Mouse (Mus musculus) layer of hippocampus, adult 8-10 months (tissue): ENCODE data around the gene Senp7. TPM values are rescaled to one million over a fixed set of nuclear protein-coding genes. Genes with fewer than 3 reads are reported as not detected.
A peak's percentile ranks its signal among the peaks of the same experiment; 100 is the strongest.
"Not testable (repeated sequence)": the region's sequence is repeated elsewhere in the genome, so short reads cannot be mapped to it uniquely, and the experiment has no call there.

ENCODE experiments used
- DNase-seq, 2 experiments: peaks; one replicate each; pipeline ENCODE4 v3.0.0; 2022; ENCODE audit warnings: low spot score in 2 of 2
- total RNA-seq, 4 experiments: library from RNA; stranded (reverse); gene quantifications; 2 replicates each; pipeline ENCODE4 v1.2.4; 2022

The Senp7 gene
- 10 to 100 TPM; 46.4 to 57.0 (median 52.0) TPM for total RNA-seq

DNA sequence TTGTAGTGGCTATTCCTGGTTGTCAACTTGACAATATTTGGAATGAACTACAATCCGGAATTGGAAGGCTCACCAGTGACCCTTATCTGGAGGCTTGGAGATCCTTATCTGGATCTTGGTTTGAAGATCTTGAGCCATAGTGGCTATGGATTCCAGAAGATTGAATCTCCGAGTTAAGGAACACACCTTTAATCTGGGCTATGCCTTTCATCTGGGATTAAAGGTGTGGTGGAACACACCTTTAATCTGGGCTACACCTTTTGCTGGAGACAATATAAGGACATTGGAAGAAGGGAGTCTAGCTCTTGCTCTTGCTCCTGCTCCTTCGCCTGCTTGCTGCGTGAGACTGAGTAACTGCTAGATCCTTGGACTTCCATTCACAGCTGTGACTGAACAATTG is at the start of gene Senp7:
Gene Senp7 (plus strand): TSS at position 301 of the 400 bp plus-strand sequence.
- not testable (repeated sequence) for DNase-seq

DNA sequence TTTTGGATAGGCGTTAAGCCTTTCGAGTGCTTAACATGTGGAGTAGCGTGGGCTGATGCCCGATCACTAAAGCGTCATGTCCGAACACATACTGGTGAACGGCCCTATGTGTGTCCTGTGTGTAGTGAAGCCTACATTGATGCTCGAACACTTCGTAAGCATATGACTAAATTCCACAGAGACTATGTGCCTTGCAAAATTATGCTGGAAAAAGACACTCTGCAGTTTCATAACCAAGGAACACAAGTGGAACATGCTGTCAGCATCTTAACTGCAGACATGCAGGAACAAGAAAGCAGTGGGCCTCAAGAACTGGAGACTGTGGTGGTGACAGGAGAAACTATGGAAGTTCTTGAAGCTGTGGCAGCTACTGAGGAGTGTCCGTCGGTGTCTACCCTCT is 41.3 kb upstream of the Senp7 start:
- DNase-seq, result no peak

DNA sequence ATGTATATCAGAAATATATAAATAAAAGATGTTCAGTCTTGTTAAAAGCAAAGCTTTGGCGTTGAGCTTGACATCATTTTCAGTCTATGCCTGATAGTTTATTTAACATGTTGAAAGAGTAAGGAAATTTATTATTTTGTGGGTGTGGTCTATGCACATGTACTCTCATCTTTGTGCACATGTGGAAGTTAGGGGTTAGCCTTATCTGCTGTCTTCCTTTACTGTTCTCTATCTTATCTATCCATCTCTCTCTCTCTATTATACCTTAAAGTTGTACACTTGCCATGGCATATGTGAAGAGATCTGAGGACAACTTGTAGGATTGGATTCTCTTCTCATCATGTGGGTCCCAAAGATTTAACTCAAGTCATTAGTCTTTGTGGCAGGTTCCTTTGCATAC is 39.3 kb upstream of the Senp7 start:
- no peak for DNase-seq

DNA sequence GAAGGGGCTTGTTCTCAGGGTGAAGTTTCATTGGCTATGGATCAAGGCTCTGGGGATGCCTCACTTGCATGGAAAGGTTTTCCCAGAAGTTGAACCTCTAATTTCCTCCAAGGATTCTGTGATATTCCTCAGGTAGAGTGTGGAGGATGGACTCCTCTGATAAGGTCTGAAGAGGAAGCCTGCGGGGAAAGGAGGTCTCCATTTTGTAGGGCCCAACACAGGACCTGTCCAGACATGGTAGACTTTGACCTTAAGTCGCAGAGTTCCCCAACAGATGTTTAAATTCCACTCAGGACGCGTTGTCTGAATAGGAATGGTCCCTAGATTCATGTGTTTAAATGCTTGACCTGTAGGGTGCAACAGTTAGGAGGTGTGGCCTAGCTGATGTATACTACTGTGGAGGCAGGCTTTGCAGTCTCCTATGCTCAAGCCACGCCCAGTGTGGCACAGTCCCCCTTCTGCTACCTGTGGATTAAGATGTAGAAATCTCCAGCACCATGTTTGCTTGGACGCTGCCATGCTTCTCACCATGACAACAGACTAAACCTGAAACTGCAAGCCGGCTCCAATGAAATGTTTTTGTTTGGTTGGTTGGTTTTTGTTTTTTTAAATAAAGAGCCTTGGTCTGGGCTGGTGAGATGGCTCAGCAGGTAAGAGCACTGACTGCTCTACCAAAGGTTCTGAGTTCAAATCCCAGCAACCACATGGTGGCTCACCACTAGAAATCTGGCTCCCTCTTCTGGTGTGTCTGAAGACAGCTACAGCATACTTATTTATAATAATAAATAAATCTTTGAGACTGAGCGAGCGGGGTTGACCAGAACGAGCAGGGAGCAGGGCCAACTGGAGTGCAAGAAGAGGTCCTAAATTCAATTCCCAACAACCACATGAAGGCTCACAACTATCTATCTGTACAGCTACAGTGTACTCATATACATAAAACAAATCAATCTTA is 35.1 kb upstream of the Senp7 start:
- DNase-seq, result no peak

DNA sequence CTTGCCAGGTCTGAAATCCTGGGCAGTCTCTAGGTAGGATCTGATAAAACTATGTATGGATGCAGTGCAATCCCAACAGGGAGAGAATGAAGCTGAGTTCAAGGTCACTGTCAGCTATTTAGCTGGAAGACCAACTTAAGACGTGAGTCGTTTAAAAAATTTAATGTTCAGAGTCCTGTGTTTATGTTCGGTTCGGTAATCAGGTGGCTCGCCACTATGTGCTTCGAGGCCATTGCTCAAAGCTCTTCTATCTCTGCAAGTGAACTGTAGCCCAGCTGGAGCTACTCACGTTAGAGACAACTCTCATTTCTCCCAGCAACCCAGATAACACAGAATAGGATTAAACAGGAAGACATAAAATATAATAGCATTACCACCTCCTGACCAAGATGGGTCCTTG is 34.1 kb upstream of the Senp7 start:
- no peak for DNase-seq

DNA sequence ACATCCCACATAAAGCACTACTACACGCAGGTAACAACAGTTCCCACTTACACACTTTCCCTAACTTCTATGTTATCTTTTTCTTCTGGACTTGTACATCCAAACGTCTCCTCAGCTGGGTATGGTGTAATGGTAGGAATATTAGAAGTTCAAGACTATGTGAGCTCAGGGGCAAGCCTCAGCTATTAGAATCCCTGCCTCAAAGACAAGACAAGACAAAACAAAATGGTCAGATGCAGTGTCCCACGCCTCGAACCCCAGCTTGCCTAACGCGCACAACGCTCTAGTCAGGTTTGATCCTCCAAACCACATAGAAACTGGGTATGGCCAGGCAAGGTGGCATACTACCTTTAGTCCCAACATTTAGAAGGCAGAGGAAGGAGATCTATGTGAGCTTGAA is 28.5 kb upstream of the Senp7 start:
- DNase-seq, result no peak

DNA sequence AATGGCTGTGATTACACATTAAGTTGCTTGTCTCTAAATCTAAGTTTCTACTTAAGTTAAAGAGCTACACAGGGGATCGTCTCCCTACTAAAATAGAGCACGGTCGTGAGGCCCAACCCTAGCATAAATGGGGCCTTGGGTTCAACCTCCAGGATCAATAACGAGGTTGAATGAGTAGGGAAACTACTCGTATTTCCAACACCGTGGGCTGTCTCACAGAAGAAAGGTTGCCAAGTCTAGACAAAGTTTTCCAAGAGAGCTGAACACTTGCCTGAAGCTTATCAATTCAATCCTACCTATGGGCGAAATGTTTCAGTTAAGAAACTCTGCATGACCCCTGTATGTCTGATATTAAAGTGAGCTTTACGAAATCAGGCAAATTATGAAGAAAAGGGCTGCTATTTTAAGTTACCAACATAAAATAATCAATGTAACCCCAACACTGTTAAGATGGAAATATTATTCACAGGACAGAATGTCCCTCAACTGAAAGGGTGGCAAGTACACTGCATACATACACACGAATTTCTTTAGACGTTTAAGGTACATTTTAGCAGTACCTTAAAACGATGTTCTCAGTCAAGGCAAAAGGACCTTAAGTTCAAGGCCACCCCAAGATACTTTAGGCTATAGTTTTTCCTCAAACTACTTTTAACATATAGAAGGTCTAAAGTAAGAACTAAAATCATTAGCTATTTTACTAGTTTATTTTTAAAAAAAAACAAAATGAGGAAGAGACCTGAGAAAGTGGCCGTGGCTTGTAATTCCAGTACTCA is 20.1 kb upstream of the Senp7 start:
- DNase-seq, result no peak

DNA sequence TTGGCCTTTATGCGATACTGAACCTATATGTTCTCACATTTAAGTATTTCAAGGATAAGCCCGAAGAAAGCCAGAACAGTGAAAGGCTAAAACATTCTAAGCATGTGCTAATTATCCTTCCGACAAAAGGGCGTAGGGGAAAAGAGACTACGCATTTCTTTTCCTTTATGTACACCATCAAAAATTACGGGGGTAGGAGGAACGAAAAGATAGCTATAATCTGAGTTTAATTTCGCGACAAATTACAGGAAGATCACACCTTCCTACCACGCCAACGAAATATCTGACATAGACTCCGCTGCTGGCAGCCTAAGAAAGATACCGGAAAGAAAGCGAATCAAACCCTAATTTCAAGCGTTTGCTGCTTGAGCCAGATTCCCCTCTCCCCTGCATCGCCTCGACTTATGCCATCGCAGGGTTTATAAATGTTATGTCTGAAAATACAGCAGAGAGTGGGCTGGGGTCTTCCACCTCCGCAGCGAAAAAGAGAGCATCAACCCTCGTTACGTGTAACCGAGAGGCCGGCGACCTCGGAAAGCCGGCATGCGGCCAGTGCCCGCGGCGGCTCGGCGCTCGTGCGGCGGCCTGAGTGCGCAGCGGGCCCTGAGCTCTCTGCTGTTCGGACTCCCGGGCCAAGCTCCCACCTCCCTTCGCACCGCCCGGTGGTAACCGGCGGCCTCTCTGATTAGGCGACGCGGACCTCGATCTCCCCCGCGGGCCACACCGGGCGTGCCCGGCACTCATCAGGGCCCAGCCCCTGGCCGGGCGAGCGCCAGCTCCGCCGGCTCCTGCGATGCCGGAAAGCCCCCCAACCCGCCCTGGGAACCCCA is 19.2 kb upstream of the Senp7 start:
- no peak for DNase-seq

DNA sequence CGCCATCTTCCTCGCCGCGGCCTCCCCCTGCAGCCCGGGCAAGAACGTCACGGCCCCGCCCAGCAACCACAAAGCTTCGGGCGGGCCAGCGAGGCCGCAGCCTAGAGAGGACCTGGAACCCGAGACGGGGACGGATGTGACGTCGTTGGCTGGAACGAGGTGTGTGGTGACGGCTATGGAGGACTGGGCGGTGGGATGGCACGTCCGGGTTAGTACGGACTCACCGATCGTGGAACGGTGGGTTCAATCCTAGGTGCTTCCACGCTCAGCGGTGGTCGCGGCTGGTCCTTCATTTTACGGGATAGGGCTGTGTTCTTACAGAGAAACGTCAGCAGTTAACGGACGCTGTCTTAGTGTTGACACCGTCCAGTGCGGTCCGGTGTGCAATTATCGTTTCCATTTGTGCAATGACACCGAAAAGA is 18.5 kb upstream of the Senp7 start, which contains the start of gene Pcnp:
Gene Pcnp (minus strand): TSS at position 79 of the 422 bp plus-strand sequence.
- peak; percentile 96 to 97 for DNase-seq

DNA sequence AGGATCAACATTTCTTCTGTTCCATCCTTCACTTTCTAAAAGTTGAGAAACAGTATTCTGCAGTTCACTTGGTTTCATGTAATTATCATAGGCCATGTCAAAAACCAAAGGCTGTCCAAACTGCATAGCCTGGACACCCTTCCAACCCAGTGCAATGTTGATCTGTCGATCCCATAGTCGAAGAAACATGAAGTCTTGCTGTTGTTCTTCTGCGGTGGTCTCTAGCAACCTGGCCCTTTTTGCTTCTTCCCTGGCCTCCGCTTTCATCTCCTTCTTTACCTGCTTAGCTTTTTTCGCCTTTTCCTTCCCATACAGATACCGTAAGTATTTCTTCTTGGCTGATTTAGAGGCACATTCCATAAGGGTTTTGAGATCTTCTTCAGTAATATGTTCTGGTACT is 13.6 kb upstream of the Senp7 start:
- no peak for DNase-seq

DNA sequence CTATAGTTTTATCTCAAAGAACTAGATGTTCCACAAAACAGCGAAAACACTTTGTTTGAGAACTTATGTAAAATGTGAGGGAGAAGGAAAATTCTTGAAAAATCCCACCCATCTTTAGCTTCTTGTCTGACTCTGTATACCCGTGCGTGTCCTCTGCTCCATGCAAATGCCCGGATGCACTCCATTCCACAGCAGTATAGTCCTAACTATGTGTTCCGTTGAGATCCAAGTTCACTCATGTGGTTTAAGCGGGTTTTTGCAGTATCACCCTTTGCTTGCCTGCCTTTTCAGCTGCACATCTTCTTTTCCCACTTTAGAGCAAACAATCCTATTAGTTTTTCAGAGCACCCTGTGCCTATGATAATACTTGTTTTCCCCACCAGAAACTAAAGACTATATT is 11.6 kb upstream of the Senp7 start:
- DNase-seq, result no peak

DNA sequence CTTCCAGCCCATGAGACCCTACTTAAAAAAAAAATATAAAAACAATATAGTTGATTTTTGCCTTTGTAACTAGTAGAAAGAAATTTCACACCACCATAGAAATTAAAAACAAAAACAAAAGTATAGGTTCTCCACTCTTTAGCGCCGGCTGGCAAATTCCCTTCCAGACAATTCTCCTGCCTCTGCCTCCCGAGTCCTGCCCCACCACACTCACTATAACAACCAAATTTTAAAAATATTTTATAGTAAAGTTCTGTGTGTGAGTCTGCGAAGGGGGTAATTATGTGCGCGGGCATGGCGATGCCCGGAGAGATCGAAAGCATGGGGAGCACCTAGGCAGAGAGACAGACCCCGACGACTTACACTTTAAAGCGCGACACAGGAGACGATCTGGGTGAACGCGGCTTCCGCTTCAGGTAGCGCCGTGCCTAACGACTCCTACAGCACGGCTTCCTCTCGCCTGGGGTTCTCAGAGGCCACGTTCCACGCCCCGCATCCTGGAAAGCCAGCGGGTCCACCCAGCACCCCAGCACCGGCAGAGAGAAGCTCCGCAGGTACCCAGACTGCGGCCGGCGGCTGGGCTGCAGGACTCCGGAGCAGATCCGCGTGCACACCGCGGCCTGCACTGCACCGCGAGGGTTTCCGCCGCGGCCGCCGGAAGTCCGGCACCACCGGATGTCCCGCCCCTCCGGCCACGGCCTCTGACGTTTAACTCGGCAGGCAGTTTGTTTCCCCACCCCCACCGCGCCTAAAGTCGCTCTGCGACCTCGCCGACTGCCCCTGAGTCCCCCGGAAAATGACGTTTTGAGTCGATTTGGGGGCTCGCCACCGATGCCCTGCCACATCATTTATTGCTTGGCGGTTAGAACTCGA is 10.8 kb upstream of the Senp7 start, which contains the start of gene Trmt10c:
Gene Trmt10c (minus strand): TSS at position 682 of the 873 bp plus-strand sequence.
- DNase-seq, result peak; percentile 80 to 90

DNA sequence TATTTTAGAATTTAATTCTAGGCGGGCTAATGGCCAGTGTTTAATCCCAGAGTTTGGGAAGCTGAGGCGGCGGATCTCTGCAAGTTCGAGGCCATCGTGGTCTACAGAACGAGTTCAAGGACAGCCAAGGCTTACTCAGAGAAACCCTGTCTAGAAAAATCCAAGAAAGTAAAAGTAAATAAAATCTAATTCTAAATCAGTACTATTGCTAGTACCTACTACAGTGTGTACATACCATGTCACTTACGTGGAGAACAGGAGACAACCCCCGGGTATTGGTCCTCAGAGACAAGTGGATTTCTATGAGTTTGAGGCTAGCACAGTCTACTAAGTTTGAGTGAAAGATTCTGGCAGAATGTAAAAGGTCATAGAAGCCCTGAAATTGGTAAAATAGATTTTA is 10.0 kb upstream of the Senp7 start:
- no peak for DNase-seq

DNA sequence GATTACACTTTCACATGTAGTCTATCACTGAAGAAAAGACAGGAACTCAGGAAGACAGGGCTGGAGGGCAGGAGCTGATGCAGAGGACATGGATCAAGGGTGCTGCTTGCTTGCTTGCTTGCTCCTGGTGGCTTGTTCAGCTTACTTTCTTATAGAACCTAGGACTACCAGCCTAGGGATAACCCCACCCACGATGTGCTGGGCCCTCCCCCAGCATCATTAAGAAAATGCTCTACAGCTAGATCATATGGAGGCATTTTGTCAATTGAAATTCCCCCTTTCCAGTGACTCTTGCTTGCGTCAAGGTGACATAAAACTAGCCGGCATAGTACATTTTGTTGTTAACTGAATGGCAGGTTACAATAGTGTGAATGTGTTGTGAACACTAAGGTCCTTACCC is 7.8 kb downstream of the Senp7 start:
- DNase-seq, result no peak

DNA sequence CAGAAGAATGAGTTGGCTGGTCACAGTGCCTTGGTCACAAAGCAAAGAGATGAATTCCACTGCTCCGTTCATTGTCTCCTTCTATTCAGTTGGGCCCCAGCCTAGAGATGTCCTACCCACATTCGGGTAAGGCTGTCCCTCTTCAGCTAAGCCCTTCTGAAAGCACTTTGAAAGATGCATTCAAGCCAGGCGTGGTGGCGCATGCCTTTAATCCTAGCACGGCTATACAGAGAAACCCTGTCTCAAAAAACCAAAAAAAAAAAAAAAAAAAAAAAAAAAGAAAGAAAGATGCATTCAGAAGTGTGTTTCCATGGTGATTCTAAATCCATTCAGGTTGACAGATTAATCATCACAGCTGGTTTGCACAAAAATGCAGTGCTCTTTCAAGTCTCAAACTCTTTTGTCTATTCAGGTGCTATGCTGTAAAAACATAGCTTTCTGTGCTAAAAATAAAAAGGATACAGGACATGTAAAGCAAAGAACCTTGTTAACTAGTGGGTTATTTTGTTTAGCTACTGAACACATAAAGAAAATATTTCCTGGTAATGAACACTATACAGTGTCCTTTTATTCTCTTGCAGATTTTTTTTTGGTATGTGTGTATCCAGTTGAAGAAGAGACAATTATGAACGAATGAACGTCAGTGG is 8.9 kb downstream of the Senp7 start:
- no peak for DNase-seq

DNA sequence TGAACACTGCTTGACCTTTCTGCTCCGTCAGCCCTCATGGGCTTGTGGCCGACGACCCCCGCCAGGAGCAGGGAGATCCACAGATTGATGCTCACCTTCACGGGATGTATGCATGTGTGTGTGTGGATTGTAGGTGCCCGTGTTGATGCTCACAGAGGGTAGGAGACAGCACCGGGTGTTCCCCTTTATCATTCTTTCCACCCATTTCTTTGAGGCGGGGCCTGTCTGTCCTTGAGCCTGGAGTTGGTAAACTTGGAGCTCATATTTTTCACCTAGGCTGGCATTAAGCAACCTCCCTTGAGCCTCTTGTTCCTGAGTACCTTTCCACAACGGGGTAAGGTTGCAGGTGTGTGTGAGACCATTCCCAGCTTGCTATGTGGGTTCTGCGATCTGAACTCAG is 10.0 kb downstream of the Senp7 start:
- DNase-seq, result no peak

DNA sequence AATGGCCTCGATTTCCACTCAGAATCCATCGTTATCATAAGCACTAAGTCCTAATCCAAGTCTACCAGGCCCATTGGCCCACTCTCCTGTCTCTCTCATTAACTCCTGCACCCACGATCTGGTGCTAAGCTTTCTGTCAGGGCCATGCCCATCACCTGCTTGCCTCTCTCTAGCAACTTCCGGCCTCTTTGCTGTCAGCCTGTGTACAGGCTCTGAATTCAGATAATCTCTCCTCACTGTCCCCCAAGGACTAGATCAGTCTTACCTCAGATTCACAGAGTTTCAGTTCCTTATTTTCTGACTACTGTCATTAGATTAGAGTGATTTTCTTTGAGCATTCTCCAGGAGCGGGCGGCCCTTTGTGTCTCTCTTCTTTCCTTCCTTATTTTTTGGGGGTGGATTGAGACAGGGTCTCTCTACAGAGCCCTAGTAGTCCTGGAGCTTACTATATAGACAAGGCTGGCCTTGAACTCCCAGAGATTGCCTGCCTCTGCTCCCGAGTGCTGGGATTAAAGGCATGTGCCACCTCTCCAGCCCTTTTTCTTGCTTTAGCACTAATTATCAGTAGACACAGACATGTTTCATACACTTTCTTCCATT is 14.0 kb downstream of the Senp7 start:
- no peak for DNase-seq

DNA sequence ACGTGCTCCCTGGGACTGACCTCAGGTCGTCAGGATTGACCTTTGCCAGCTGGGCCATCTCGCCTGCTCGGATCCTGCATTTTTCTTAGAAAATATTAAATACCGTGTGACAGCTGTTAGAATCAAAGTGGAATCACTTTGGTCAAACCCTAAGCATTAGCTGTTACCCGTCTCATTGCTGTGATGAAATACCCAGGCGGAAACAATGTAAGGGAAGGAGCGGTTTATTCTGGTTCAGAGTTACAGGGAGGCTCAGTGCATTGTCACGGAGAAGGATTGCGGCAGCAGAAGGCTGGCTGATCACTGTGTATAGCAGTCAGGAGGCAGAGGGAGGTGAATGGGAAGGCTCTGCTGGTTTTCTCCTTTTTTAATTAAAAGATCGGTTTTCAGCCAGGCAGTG is 14.8 kb downstream of the Senp7 start:
- no peak for DNase-seq

DNA sequence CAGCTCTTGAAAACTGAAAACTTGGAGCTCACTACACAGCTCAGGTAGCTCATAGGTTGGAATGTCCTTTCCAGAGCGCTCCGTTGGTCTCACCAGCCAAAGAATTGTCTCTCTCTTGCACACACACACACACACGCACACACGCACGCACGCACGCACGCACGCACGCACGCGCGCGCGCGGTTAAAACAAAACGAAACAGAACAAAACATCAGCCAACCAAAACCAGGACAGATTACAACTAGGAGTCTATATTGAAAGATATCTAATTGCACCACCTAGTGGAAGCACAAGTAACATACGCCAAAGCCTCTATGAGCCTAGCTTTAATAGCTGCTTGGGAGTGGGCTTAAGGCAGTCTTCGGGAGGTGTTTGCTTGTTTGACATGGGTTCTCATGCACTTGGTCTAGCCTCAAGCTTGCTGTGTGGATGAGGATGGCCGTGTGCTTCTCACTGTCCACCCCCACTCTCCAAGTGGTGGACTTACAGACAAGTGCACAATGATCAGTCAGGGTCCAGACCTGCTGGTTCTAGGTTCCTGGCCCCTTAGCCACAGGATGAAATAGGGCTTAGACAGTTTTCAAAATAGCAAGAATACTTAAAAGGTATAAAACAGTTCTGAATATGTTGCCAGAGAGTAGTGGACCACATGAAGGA is 16.3 kb downstream of the Senp7 start:
- DNase-seq, result peak; percentile 64 to 69
